Mouse (Mus musculus): ENCODE results near the gene Tspan17. TPM values are rescaled to one million over a fixed set of nuclear protein-coding genes. Genes with fewer than 3 reads are reported as not detected.

Tspan17 gene
- polyA plus RNA-seq (2015; fragmentation: Nextera tagmentation; extraction: Ambion mirVana): 2.1 and 2.2 TPM in 2 replicates

DNA sequence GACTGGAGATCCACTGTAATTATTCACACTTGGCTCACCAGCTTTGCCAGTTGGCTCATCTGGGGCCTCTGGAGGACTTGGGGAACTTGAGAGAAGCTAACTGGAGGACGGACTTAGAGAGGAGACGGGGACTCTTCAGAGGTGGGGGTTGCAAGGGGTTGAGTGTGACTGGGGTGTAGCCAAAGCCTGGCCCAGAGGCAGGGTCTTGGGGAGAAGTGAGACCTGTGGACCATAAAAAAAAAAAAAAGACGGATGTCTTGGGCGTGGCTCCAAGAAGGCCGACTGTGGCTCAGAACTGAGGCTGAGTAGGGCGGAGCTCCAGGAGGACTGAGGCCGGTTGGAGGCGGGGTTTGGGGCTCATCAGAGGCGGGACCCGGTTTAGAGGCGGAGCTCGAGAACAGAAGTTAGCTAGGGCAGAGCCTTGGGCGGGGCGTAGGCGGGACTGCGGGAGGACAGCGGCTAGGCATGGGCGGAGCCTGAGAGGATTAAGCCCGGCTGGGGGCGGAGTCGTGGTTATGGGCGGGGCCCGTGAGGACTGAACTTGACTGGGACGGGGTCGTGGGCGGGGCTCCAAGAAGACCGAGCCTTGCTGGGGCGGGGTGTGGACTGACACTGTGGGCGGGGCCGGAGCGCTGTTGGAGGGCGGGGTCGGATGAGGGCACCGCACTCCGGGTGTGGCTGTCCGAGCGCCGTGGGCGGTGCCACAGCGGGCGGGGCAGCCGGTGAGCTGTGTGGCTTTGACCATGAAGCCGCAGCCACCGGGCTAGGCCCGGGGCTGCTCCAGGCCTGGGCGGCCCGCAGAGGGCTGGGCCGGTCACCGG is at the start of gene Tspan17:
Tspan17 (plus strand) TSS at position 638 of the 821 bp plus-strand sequence.
- peak; percentile 93 for DNase-seq
- H3K4me1 ChIP-seq (ENCODE audit: insufficient read depth): peaks cover 16% of the 10 kb centered on the region
- peak within 1 kb of the TSS; percentile 51 for H3K4me3 ChIP-seq (ENCODE audit: low read depth, low read length)
- ATAC-seq: peak; percentile 89
- WGBS (ENCODE audit: insufficient replicate concordance): 2% methylated on average over 46 of the region's 49 CpGs
- no peaks in the 10 kb centered on the region for H3K36me3 ChIP-seq (replicated peaks; ENCODE audit: insufficient read depth, low read length)
- peak within 1 kb of the TSS; percentile 50 for H3K9ac ChIP-seq (replicated peaks)
- H3K27ac ChIP-seq (ENCODE audit: low read depth): no peak within 1 kb of the TSS; the same call in 1 of the 2 replicates
- H3K4me2 ChIP-seq (ENCODE audit: low read depth, low read length): peak within 1 kb of the TSS; percentile 91
- H3K27me3 ChIP-seq (ENCODE audit: insufficient read depth, low read length): peaks cover 33% of the 10 kb centered on the region
- TF ChIP-seq CTCF (IDR thresholded peaks at IDR 0.05; ENCODE audit: low read depth) (no peak), EP300 (IDR thresholded peaks at IDR 0.05; ENCODE audit: low read depth) (no peak)
- H3K9me3 ChIP-seq (ENCODE audit: low read length): no peaks in the 10 kb centered on the region

DNA sequence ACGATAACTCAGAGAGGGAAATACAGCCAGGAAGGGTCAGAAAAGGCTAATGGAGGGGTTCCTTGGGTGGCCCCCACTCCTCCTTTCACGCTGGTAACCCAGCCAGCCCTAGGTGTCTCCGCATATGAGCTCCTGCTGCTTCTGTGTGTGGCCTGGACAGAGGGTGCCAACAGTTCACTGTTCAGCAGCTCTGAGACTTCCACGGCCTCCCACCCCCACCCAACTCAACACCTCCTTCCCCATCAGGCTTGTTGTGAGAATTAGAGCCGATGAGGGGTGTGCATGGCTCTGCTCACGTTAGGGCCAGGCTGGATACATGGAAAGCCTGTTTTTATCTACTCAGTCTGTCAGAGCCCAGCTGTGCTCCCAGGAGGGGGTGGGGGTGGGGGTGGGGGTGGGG is 43.1 kb upstream of the Tspan17 start:
- no peak overlapping the region for H3K27ac ChIP-seq (ENCODE audit: low read depth)
- peaks cover 7% of the 10 kb centered on the region for H3K4me1 ChIP-seq (ENCODE audit: insufficient read depth)
- no peaks in the 10 kb centered on the region for H3K36me3 ChIP-seq (replicated peaks; ENCODE audit: insufficient read depth, low read length)
- no peak for DNase-seq
- no peak overlapping the region for H3K4me2 ChIP-seq (ENCODE audit: low read depth, low read length)
- H3K9me3 ChIP-seq (ENCODE audit: low read length): no peaks in the 10 kb centered on the region
- ATAC-seq: no peak
- TF ChIP-seq EP300 (IDR thresholded peaks at IDR 0.05; ENCODE audit: low read depth) (no peak), CTCF (IDR thresholded peaks at IDR 0.05; ENCODE audit: low read depth) (no peak)
- H3K9ac ChIP-seq (replicated peaks): no peak overlapping the region
- H3K27me3 ChIP-seq (ENCODE audit: insufficient read depth, low read length): peaks cover 41% of the 10 kb centered on the region
- WGBS (ENCODE audit: insufficient replicate concordance): 44% methylated on average over 6 of the region's 6 CpGs
- H3K4me3 ChIP-seq (ENCODE audit: low read depth, low read length): no peak overlapping the region

DNA sequence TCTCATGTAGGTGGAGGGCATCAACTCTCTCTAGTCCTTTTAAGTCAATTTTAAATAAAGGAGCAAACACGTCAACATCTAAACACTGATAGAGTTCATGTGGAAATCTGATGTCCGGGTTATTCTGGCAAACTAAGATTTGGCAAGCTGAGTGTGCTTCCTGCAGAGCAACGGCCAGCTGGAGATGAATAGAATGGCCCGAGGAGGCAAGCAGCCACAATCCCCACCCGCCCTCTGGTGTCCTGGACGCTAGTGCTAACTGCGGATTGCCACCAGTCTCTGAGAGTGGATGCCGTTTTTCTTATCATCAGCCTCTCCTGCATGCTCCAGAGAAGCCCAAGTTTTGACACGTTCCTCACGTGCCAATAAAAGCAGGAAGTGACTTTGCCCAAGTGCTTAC is 42.3 kb upstream of the Tspan17 start:
- DNase-seq (no peak), ATAC-seq (no peak)
- 40% methylated on average over 10 of the region's 10 CpGs for WGBS (ENCODE audit: insufficient replicate concordance)
- Histone ChIP-seq H3K27ac (ENCODE audit: low read depth) (no peak overlapping the region), H3K27me3 (ENCODE audit: insufficient read depth, low read length) (peaks cover 46% of the 10 kb centered on the region), H3K4me3 (ENCODE audit: low read depth, low read length) (no peak overlapping the region), H3K36me3 (replicated peaks; ENCODE audit: insufficient read depth, low read length) (no peaks in the 10 kb centered on the region), H3K4me1 (ENCODE audit: insufficient read depth) (peaks cover 7% of the 10 kb centered on the region), H3K9me3 (ENCODE audit: low read length) (no peaks in the 10 kb centered on the region), H3K4me2 (ENCODE audit: low read depth, low read length) (no peak overlapping the region), H3K9ac (replicated peaks) (no peak overlapping the region)
- TF ChIP-seq CTCF (IDR thresholded peaks at IDR 0.05; ENCODE audit: low read depth) (no peak), EP300 (IDR thresholded peaks at IDR 0.05; ENCODE audit: low read depth) (no peak)

DNA sequence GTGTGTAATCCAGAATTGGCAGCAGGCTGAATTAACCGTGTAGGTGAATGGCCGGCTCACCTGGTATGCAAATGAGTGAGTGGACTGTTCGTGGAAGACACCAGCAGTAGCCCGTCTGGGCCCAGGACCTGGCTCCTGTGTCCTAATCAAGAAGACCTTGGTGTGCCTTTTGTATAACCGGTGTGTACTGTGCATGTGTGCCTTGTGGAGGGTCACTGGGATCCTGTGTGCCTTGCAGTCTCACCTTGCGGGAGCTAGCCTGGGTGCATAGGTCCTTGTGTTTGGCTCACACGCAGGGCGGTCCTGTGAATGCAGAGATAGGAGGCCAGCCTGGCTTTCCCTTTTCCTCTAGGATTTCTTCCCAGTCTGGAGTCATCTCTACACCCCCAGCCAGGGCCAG is 41.0 kb upstream of the Tspan17 start:
- TF ChIP-seq EP300 (IDR thresholded peaks at IDR 0.05; ENCODE audit: low read depth): no peak
- TF ChIP-seq CTCF (IDR thresholded peaks at IDR 0.05; ENCODE audit: low read depth): no peak
- DNase-seq (no peak), ATAC-seq (no peak)
- Histone ChIP-seq H3K27ac (ENCODE audit: low read depth) (no peak overlapping the region), H3K4me3 (ENCODE audit: low read depth, low read length) (no peak overlapping the region), H3K9ac (replicated peaks) (no peak overlapping the region), H3K36me3 (replicated peaks; ENCODE audit: insufficient read depth, low read length) (no peaks in the 10 kb centered on the region), H3K27me3 (ENCODE audit: insufficient read depth, low read length) (peaks cover 48% of the 10 kb centered on the region), H3K4me2 (ENCODE audit: low read depth, low read length) (no peak overlapping the region), H3K4me1 (ENCODE audit: insufficient read depth) (peaks cover 7% of the 10 kb centered on the region), H3K9me3 (ENCODE audit: low read length) (no peaks in the 10 kb centered on the region)
- 71% methylated on average over 8 of the region's 8 CpGs for WGBS (ENCODE audit: insufficient replicate concordance)

DNA sequence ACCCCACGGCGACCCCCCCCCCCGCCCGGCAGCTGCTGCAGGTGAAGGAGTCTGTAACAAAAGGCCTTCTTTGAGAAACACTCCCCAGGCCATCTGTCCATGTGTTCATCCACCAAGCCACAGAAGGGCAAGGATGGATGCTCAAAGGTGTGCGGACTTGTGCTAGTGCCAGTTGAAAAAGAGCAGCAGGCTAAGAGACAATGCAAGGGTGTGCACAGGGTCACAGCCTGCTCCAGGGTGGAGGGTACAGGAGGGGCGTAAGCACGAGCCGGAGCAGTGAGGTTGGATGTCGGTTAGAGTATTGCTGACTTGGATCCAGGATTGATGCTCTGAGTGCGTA is 40.5 kb upstream of the Tspan17 start:
- peaks cover 48% of the 10 kb centered on the region for H3K27me3 ChIP-seq (ENCODE audit: insufficient read depth, low read length)
- no peak overlapping the region for H3K9ac ChIP-seq (replicated peaks)
- H3K4me1 ChIP-seq (ENCODE audit: insufficient read depth): peaks cover 7% of the 10 kb centered on the region
- no peak overlapping the region for H3K4me2 ChIP-seq (ENCODE audit: low read depth, low read length)
- no peak overlapping the region for H3K4me3 ChIP-seq (ENCODE audit: low read depth, low read length)
- WGBS (ENCODE audit: insufficient replicate concordance): 43% methylated on average over 10 of the region's 10 CpGs
- no peaks in the 10 kb centered on the region for H3K36me3 ChIP-seq (replicated peaks; ENCODE audit: insufficient read depth, low read length)
- H3K9me3 ChIP-seq (ENCODE audit: low read length): no peaks in the 10 kb centered on the region
- no peak overlapping the region for H3K27ac ChIP-seq (ENCODE audit: low read depth)
- no peak for ATAC-seq
- no peak for DNase-seq
- TF ChIP-seq EP300 (IDR thresholded peaks at IDR 0.05; ENCODE audit: low read depth): no peak
- TF ChIP-seq CTCF (IDR thresholded peaks at IDR 0.05; ENCODE audit: low read depth): no peak

DNA sequence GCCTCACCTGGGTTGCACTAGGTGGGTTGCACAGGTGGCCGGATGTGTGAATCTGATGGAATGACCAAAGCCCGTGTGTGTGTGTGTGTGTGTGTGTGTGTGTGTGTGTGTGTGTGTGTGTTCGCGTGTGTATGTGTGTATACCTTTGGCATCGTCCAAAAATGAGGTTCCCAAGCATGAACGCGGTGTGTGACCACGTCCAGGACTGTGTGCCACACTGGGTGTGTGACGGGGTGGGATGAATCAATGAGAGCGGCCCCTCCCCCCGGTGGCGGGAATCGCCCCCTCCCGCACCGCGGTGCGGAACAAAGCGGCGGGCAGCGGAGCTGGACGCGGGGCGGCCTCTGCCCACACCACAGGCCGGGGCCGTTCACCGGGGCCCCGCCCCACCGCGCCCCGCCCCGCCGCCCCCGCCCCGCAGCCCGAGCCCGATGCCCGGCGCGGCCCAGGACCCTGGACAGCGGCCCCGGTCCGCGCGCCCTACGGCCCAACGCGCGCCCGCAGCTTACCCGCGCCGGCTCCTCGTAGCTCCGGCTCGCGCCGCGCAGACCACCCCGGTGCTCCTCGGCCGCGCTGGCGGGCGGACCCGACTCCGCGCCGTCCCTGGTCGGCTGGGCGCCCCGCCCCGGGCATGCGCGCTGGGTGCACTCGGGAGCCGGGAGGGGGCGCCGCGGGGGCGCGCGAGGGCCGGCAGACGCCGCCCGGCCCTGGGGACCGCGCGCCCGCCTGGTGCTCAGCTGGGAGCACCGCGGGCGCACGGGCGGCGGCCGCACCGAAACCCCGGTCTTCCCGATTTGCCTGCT is 39.9 kb upstream of the Tspan17 start:
- Histone ChIP-seq H3K4me3 (ENCODE audit: low read depth, low read length) (peak overlapping the region; percentile 43), H3K4me2 (ENCODE audit: low read depth, low read length) (peak overlapping the region; percentile 72), H3K9ac (replicated peaks) (no peak overlapping the region), H3K36me3 (replicated peaks; ENCODE audit: insufficient read depth, low read length) (no peaks in the 10 kb centered on the region), H3K27me3 (ENCODE audit: insufficient read depth, low read length) (peaks cover 48% of the 10 kb centered on the region), H3K27ac (ENCODE audit: low read depth) (no peak overlapping the region), H3K9me3 (ENCODE audit: low read length) (no peaks in the 10 kb centered on the region), H3K4me1 (ENCODE audit: insufficient read depth) (peaks cover 7% of the 10 kb centered on the region)
- TF ChIP-seq CTCF (IDR thresholded peaks at IDR 0.05; ENCODE audit: low read depth): no peak
- no peak for TF ChIP-seq EP300 (IDR thresholded peaks at IDR 0.05; ENCODE audit: low read depth)
- DNase-seq (peak; percentile 29), ATAC-seq (peak; percentile 55)
- 7% methylated on average over 22 of the region's 100 CpGs for WGBS (ENCODE audit: insufficient replicate concordance)
